Mouse (Mus musculus): ENCODE data around the gene Klhl25.

DNA sequence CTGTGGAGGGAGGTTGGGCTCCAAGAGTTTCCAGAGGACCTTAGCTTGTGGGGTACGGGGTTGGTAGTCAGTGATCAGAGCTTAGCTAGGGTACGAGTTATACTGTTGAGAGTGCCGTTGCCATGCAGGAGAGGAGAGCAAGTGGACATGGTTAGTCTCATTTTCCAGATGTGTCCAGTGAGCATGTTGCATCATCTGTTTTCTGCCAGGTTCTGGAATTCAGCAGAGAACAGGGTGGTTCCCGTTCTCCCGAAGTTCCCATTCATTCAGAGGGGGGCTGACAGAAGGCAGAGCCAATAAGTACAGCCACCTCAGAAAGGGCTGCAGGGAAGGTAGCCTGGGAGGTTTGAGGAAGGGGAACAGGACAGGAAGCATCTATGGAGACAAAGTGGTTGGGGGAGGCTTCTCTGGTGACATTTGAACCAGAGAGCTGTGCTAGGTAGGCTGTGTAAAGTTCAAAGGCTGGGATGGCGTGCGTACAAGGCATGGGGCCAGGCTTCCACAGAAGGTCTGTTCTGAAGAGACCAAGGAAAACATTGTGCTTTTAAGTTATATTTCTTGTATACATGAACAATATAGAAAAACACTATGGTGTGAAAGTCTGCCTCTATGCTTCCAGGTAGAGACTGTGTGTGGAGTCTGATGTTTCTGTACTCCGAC is 5.2 kb downstream of the Klhl25 start:
- TF ChIP-seq CTCF (IDR thresholded peaks at IDR 0.05; ENCODE audit: low read depth) (no peak), EP300 (optimal IDR thresholded peaks at IDR 0.05) (no peak)
